Mouse (Mus musculus): ENCODE results near the gene Btbd7. TPM values are rescaled to one million over a fixed set of nuclear protein-coding genes. Genes with fewer than 3 reads are reported as not detected.

Btbd7 gene
- polyA plus RNA-seq, 1 experiment from 2014 or later: 24.0 TPM

DNA sequence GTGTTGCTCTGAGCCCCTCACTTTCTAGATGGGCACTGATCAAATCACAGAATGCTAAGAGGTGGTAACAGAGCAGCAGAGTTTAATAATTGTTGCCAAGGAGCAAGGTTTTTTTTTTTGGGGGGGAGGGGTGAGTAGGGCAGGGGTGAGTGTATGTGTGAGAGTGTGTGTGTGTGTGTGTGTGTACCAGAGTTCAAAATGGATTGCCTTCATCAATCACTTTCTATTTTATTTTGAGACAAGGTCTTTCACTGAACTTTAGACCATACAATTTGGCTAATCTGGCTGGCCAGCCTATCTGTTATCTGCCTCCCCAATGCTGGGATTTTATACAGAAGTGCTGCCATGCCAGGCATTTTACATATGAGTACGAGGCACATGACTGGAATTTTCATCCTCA is 63.4 kb downstream of the Btbd7 start:
- H3K4me3 ChIP-seq (ENCODE audit: low read length): no peak overlapping the region
- no peaks in the 10 kb centered on the region for H3K9me3 ChIP-seq (ENCODE audit: control insufficient read depth, low read length)
- no peaks in the 10 kb centered on the region for H3K4me1 ChIP-seq (ENCODE audit: control insufficient read depth, insufficient read depth, low read length)
- no peaks in the 10 kb centered on the region for H3K27me3 ChIP-seq (ENCODE audit: control insufficient read depth, insufficient read depth, low read length)
- H3K4me2 ChIP-seq (replicated peaks; ENCODE audit: low read depth, low read length): no peak overlapping the region
- no peak for ATAC-seq (ENCODE audit: low FRiP score, low TSS enrichment)
- no peak overlapping the region for H3K9ac ChIP-seq (ENCODE audit: low read depth, low read length)
- 94% methylated on average over 1 of the region's 1 CpGs for WGBS
- no peak overlapping the region for H3K27ac ChIP-seq (ENCODE audit: low read depth, low read length)
- H3K36me3 ChIP-seq (ENCODE audit: control insufficient read depth, insufficient read depth, low read length): peaks cover 22% of the 10 kb centered on the region

- peaks cover 15% of the 10 kb centered on the region; the same call in 1 of the 2 replicates for H3K36me3 ChIP-seq (ENCODE audit: control insufficient read depth, insufficient read depth, low read length)
- ATAC-seq (ENCODE audit: low FRiP score, low TSS enrichment): no peak
- WGBS: 96% methylated on average over 2 of the region's 2 CpGs
Observed at GRCm38 (mm10) chr12:102799528-102799927, 78.7 kb downstream of the Btbd7 start.

DNA sequence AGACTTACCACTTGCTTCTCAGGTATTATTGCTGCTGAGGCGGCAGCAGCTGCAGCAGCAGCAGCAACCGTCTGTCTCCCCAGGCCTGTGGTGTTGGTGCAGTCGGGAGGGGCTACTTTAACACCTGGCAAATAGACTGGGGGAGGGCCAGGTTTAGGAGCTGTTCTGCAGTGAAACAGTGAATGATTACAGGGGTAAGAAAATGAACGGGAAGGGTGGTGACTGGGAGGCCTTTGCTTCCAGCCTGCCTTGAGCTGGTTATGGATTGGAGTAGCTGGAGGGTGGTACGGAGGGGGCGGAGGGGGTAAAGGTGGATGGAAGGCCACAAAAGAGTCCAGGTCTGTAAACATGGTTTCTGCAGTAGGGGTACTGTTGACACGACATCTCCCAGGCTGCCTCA is 90.3 kb downstream of the Btbd7 start:
- no peak overlapping the region for H3K9ac ChIP-seq (ENCODE audit: low read depth, low read length)
- H3K27ac ChIP-seq (ENCODE audit: low read depth, low read length): no peak overlapping the region
- ATAC-seq (ENCODE audit: low FRiP score, low TSS enrichment): no peak
- no peaks in the 10 kb centered on the region for H3K9me3 ChIP-seq (ENCODE audit: control insufficient read depth, low read length)
- no peak overlapping the region for H3K4me3 ChIP-seq (ENCODE audit: low read length)
- peaks cover 76% of the 10 kb centered on the region for H3K36me3 ChIP-seq (ENCODE audit: control insufficient read depth, insufficient read depth, low read length)
- H3K27me3 ChIP-seq (ENCODE audit: control insufficient read depth, insufficient read depth, low read length): no peaks in the 10 kb centered on the region
- 78% methylated on average over 7 of the region's 7 CpGs for WGBS
- H3K4me2 ChIP-seq (replicated peaks; ENCODE audit: low read depth, low read length): no peak overlapping the region
- H3K4me1 ChIP-seq (ENCODE audit: control insufficient read depth, insufficient read depth, low read length): no peaks in the 10 kb centered on the region

More at GRCm38 (mm10) chr12:102799528-102799927, 78.7 kb downstream of the Btbd7 start:
- no peaks in the 10 kb centered on the region for H3K27me3 ChIP-seq (ENCODE audit: control insufficient read depth, insufficient read depth, low read length)
- no peaks in the 10 kb centered on the region for H3K4me1 ChIP-seq (ENCODE audit: control insufficient read depth, insufficient read depth, low read length)
- no peaks in the 10 kb centered on the region for H3K9me3 ChIP-seq (ENCODE audit: control insufficient read depth, low read length)
- H3K9ac ChIP-seq (ENCODE audit: low read depth, low read length): no peak overlapping the region
- H3K4me2 ChIP-seq (replicated peaks; ENCODE audit: low read depth, low read length): no peak overlapping the region
- H3K4me3 ChIP-seq (ENCODE audit: low read length): no peak overlapping the region
- H3K27ac ChIP-seq (ENCODE audit: low read depth, low read length): no peak overlapping the region

DNA sequence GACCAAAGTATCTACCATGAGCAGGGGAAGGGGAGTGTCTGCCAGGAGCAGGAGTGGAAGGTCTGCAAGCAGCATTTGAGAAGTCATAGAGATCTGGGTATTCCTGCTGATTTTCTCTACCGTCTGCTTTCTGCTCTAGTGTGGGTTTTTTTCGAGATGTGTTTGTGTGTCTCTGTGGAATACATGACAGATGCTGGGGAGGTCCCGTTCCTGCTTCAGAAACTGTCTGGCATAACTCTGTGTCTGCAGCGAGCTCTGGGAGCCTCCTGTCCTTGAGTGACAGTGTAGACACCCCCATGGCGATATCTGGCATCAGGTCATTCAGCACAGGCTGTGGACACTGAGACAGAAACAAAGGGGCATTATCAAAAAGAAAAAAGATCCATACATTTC is 92.7 kb downstream of the Btbd7 start:
- 90% methylated on average over 5 of the region's 5 CpGs for WGBS
- Histone ChIP-seq H3K27me3 (ENCODE audit: control insufficient read depth, insufficient read depth, low read length) (no peaks in the 10 kb centered on the region), H3K27ac (ENCODE audit: low read depth, low read length) (no peak overlapping the region), H3K4me1 (ENCODE audit: control insufficient read depth, insufficient read depth, low read length) (no peaks in the 10 kb centered on the region), H3K4me3 (ENCODE audit: low read length) (no peak overlapping the region), H3K9me3 (ENCODE audit: control insufficient read depth, low read length) (no peaks in the 10 kb centered on the region), H3K36me3 (ENCODE audit: control insufficient read depth, insufficient read depth, low read length) (peaks cover 59% of the 10 kb centered on the region), H3K9ac (ENCODE audit: low read depth, low read length) (no peak overlapping the region), H3K4me2 (replicated peaks; ENCODE audit: low read depth, low read length) (no peak overlapping the region)
- no peak for ATAC-seq (ENCODE audit: low FRiP score, low TSS enrichment)

- Histone ChIP-seq H3K4me3 (ENCODE audit: low read length) (no peak overlapping the region), H3K4me2 (replicated peaks; ENCODE audit: low read depth, low read length) (no peak overlapping the region), H3K27ac (ENCODE audit: low read depth, low read length) (no peak overlapping the region), H3K4me1 (ENCODE audit: control insufficient read depth, insufficient read depth, low read length) (no peaks in the 10 kb centered on the region), H3K27me3 (ENCODE audit: control insufficient read depth, insufficient read depth, low read length) (no peaks in the 10 kb centered on the region), H3K36me3 (ENCODE audit: control insufficient read depth, insufficient read depth, low read length) (peaks cover 55% of the 10 kb centered on the region), H3K9me3 (ENCODE audit: control insufficient read depth, low read length) (no peaks in the 10 kb centered on the region), H3K9ac (ENCODE audit: low read depth, low read length) (no peak overlapping the region)
- ATAC-seq (ENCODE audit: low FRiP score, low TSS enrichment): no peak
- WGBS: 88% methylated on average over 19 of the region's 19 CpGs
Observed at GRCm38 (mm10) chr12:102784899-102785592, 93.2 kb downstream of the Btbd7 start.

DNA sequence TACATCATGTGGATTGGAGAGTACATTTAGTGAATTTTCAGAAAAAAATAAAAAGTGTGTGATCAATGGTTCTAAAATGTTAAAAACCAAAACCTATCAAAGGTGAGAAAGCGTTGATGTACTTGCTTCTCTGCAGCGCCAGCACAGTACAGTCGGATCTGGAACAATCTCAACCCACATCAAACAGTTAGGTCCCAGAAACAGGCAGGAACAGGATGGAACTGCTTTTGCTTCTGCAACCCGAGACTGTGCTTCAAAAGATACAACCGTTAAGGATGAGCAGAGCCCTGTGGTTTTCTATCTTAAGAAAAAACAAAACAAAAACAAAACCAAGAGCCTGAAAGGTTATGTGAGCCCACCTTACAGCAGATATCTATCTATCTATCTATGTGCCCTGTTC is 95.4 kb downstream of the Btbd7 start:
- no peak overlapping the region for H3K9ac ChIP-seq (ENCODE audit: low read depth, low read length)
- no peaks in the 10 kb centered on the region for H3K9me3 ChIP-seq (ENCODE audit: control insufficient read depth, low read length)
- peaks cover 46% of the 10 kb centered on the region for H3K36me3 ChIP-seq (ENCODE audit: control insufficient read depth, insufficient read depth, low read length)
- 90% methylated on average over 5 of the region's 5 CpGs for WGBS
- H3K27ac ChIP-seq (ENCODE audit: low read depth, low read length): no peak overlapping the region
- H3K27me3 ChIP-seq (ENCODE audit: control insufficient read depth, insufficient read depth, low read length): no peaks in the 10 kb centered on the region
- no peak overlapping the region for H3K4me3 ChIP-seq (ENCODE audit: low read length)
- H3K4me1 ChIP-seq (ENCODE audit: control insufficient read depth, insufficient read depth, low read length): no peaks in the 10 kb centered on the region
- H3K4me2 ChIP-seq (replicated peaks; ENCODE audit: low read depth, low read length): no peak overlapping the region
- no peak for ATAC-seq (ENCODE audit: low FRiP score, low TSS enrichment)

DNA sequence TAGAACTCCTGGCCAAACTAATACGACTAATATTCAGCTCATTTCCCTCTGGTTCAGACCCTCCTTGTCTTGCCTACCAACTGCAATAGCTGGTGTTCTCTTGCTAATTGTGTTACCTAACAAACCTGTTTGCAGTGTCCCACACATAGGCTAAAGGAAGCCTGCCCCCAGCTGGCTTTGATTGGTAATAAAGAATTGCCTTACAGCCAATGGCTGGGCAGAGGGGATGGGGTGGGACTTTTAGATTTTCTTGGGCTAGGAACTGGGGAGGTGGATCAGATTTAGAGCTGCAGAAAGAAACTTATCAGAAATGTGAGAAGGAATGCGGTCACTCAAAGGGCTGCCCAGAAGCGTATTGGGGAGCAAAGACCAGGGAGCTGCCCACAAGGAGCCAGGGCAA is 98.8 kb downstream of the Btbd7 start:
- Histone ChIP-seq H3K36me3 (ENCODE audit: control insufficient read depth, insufficient read depth, low read length) (peaks cover 47% of the 10 kb centered on the region), H3K27me3 (ENCODE audit: control insufficient read depth, insufficient read depth, low read length) (no peaks in the 10 kb centered on the region), H3K4me2 (replicated peaks; ENCODE audit: low read depth, low read length) (no peak overlapping the region), H3K9ac (ENCODE audit: low read depth, low read length) (no peak overlapping the region), H3K27ac (ENCODE audit: low read depth, low read length) (no peak overlapping the region), H3K4me3 (ENCODE audit: low read length) (no peak overlapping the region), H3K9me3 (ENCODE audit: control insufficient read depth, low read length) (no peaks in the 10 kb centered on the region), H3K4me1 (ENCODE audit: control insufficient read depth, insufficient read depth, low read length) (no peaks in the 10 kb centered on the region)
- WGBS: 44% methylated on average over 3 of the region's 3 CpGs
- ATAC-seq (ENCODE audit: low FRiP score, low TSS enrichment): peak; percentile 66

GRCm38 (mm10) chr12:102778151-102778550 is 100.1 kb downstream of the Btbd7 start:
- Histone ChIP-seq H3K4me2 (replicated peaks; ENCODE audit: low read depth, low read length) (no peak overlapping the region), H3K27ac (ENCODE audit: low read depth, low read length) (no peak overlapping the region), H3K27me3 (ENCODE audit: control insufficient read depth, insufficient read depth, low read length) (no peaks in the 10 kb centered on the region), H3K9me3 (ENCODE audit: control insufficient read depth, low read length) (no peaks in the 10 kb centered on the region), H3K4me1 (ENCODE audit: control insufficient read depth, insufficient read depth, low read length) (no peaks in the 10 kb centered on the region), H3K36me3 (ENCODE audit: control insufficient read depth, insufficient read depth, low read length) (peaks cover 46% of the 10 kb centered on the region), H3K4me3 (ENCODE audit: low read length) (no peak overlapping the region), H3K9ac (ENCODE audit: low read depth, low read length) (no peak overlapping the region)
- no peak for ATAC-seq (ENCODE audit: low FRiP score, low TSS enrichment)
- WGBS: 77% methylated on average over 5 of the region's 5 CpGs

- 95% methylated on average over 14 of the region's 14 CpGs for WGBS
- peaks cover 62% of the 10 kb centered on the region for H3K36me3 ChIP-seq (ENCODE audit: control insufficient read depth, insufficient read depth, low read length)
- no peak overlapping the region for H3K4me3 ChIP-seq (ENCODE audit: low read length)
- no peak overlapping the region for H3K9ac ChIP-seq (ENCODE audit: low read depth, low read length)
- no peak overlapping the region for H3K27ac ChIP-seq (ENCODE audit: low read depth, low read length)
- no peaks in the 10 kb centered on the region; the same call in 1 of the 2 replicates for H3K9me3 ChIP-seq (ENCODE audit: control insufficient read depth, low read length)
- H3K4me1 ChIP-seq (ENCODE audit: control insufficient read depth, insufficient read depth, low read length): no peaks in the 10 kb centered on the region
- H3K4me2 ChIP-seq (replicated peaks; ENCODE audit: low read depth, low read length): no peak overlapping the region
- ATAC-seq (ENCODE audit: low FRiP score, low TSS enrichment): no peak
- no peaks in the 10 kb centered on the region for H3K27me3 ChIP-seq (ENCODE audit: control insufficient read depth, insufficient read depth, low read length)
Observed at GRCm38 (mm10) chr12:102776035-102776434, 102.2 kb downstream of the Btbd7 start.
